Mouse (Mus musculus) lung, postnatal 0 days (tissue): ENCODE measurements around the gene Lbx1. TPM values are rescaled to one million over a fixed set of nuclear protein-coding genes. Genes with fewer than 3 reads are reported as not detected.

Experiments used
- ATAC-seq: fragments of 200-750 bp; cut with Nextera tagmentation; 2 replicates; pipeline ENCODE4 v1.8.0; 2017; ENCODE audit warnings: moderate library complexity
- DNase-seq: peaks from one replicate; pipeline ENCODE4 v3.0.0-alpha.2; 2016; ENCODE audit warnings: low spot score
- H3K27ac ChIP-seq: fragments of 300-500 bp; sonication (generic); 2 replicates; pipeline ENCODE4 v1.5.1; 2014; ENCODE audit warnings: antibody characterized with exemption, mild to moderate bottlenecking, low read length, mixed read lengths
- H3K27me3 ChIP-seq: fragments of 300-500 bp; sonication (generic); replicated peaks from 2 replicates; pipeline ENCODE4 v1.6.1; 2014; ENCODE audit warnings: low read length, mixed read lengths; ENCODE audit not compliant: insufficient read depth
- H3K36me3 ChIP-seq: fragments of 300-500 bp; sonication (generic); 2 replicates; pipeline ENCODE4 v1.6.1; 2014; ENCODE audit warnings: low read length, mixed read lengths; ENCODE audit not compliant: insufficient read depth
- H3K4me1 ChIP-seq: fragments of 300-500 bp; sonication (generic); 2 replicates; pipeline ENCODE4 v1.6.1; 2014; ENCODE audit warnings: antibody characterized with exemption, low read depth, low read length, mixed read lengths; ENCODE audit not compliant: insufficient read depth
- H3K4me2 ChIP-seq: fragments of 300-500 bp; sonication (generic); replicated peaks from 2 replicates; pipeline ENCODE4 v1.6.1; 2014; ENCODE audit warnings: low read depth, mild to moderate bottlenecking, low read length, moderate library complexity, mixed read lengths
- H3K4me3 ChIP-seq: fragments of 300-500 bp; sonication (generic); 2 replicates; pipeline ENCODE4 v1.5.1; 2014; ENCODE audit warnings: low read depth, low read length
- H3K9ac ChIP-seq: fragments of 300-500 bp; sonication (generic); replicated peaks from 2 replicates; pipeline ENCODE4 v1.6.1; 2014; ENCODE audit warnings: low read depth, mild to moderate bottlenecking
- H3K9me3 ChIP-seq: fragments of 300-500 bp; sonication (generic); 2 replicates; pipeline ENCODE4 v1.6.1; 2016; ENCODE audit warnings: low read length, mixed read lengths
- CTCF ChIP-seq: IDR thresholded peaks from 2 replicates; pipeline ENCODE4 v1.5.1; 2016; ENCODE audit warnings: antibody characterized with exemption, mild to moderate bottlenecking
- EP300 ChIP-seq: IDR thresholded peaks from 2 replicates; pipeline ENCODE4 v1.6.1; 2016; ENCODE audit warnings: antibody characterized with exemption, mild to moderate bottlenecking, control low read depth
- WGBS: fragments of 180-500 bp; shearing (Covaris S2); extraction: QIAGEN DNeasy Blood & Tissue Kit; methylation state at CpG from one replicate; pipeline ENCODE4 v1.1.7; 2014; 5-methylcytosine and 5-hydroxymethylcytosine counted together
- polyA plus RNA-seq: library from polyadenylated mRNA; unstranded; fragments of >200 nt; fragmentation: Nextera tagmentation; extraction: Ambion mirVana; gene quantifications from 2 replicates; pipeline ENCODE4 v1.2.1, GENCODE M21; 2015

Lbx1 gene
- polyA plus RNA-seq, 1 experiment from 2014 or later = not detected

- 11% methylated on average over 16 of the region's 17 CpGs for WGBS
Measured at GRCm38 (mm10) chr19:45222141-45222782, 13.3 kb downstream of the Lbx1 start.

GRCm38 (mm10) chr19:45221458-45221783, 14.2 kb downstream of the Lbx1 start:
- WGBS = under 1% methylated on average over 9 of the region's 9 CpGs
- 0 out of 2 replicates have a peak, but pooled peaks cover 6% of the 10 kb centered on the region for H3K4me1 ChIP-seq
- H3K27me3 ChIP-seq = peaks cover 50% of the 10 kb centered on the region
- H3K4me3 ChIP-seq = no peak overlapping the region
- no peak overlapping the region for H3K9ac ChIP-seq
- H3K4me2 ChIP-seq = peak overlapping the region; percentile 33; the same call in 1 of the 2 replicates
- H3K36me3 ChIP-seq = no peaks in the 10 kb centered on the region
- no peak for DNase-seq
- no peak overlapping the region for H3K27ac ChIP-seq
- no peak for ATAC-seq
- TF ChIP-seq EP300 (no peak), CTCF (no peak)
- no peaks in the 10 kb centered on the region for H3K9me3 ChIP-seq

More at GRCm38 (mm10) chr19:45222141-45222782, 13.3 kb downstream of the Lbx1 start:
- Histone ChIP-seq H3K4me3 (no peak overlapping the region), H3K9ac (no peak overlapping the region), H3K4me2 (no peak overlapping the region), H3K27ac (no peak overlapping the region), H3K9me3 (no peaks in the 10 kb centered on the region), H3K36me3 (no peaks in the 10 kb centered on the region), H3K4me1 (0 out of 2 replicates have a peak, but pooled peaks cover 6% of the 10 kb centered on the region), H3K27me3 (peaks cover 58% of the 10 kb centered on the region)
- TF ChIP-seq CTCF = no peak
- TF ChIP-seq EP300 = no peak
- DNase-seq (no peak), ATAC-seq (no peak)

DNA sequence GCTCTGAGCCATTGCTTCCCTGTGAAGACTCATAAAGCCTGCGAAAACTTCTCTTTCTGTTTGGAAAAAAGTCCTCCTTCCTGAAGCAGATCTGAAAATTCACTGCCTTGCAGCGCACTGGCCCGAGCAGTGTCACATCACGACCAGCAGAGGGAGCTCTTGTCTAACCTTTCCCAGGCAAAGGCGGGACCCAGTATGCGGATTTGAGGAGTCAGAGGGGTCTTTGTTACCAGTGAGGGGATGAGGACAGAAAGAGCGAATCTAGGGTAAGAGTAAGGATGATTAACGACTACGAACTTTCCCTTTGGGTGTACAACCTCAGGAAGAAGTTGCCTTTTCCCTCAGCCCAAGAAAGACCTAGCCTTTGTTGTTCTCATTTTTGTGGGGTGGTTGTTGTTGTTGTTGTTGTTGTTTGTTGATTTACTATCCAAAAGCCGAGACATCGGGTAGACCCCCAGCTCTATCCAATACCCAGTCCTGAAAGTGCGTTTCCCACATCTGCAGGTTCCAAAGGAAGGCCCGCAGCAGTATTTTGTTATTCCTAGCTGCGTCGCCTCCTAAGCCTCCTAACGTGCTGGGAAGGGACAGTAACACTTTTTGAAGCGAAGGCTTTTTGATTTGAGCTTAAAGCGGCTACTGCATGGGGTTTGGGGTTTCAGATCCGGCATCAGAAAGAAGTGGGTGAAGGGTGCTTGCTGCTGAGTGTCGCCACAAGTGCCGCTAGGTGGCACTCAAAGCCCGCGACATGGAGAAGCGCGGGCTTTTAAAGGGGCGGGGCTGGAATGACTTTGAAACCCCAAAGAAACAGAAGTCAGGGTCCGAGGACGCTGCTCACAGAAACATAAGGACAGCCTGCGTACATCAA, 14.8 kb downstream of the Lbx1 start:
- Histone ChIP-seq H3K4me3 (peak overlapping the region; percentile 14; the same call in 1 of the 2 replicates), H3K4me2 (peak overlapping the region; percentile 33; the same call in 1 of the 2 replicates), H3K36me3 (no peaks in the 10 kb centered on the region), H3K4me1 (0 out of 2 replicates have a peak, but pooled peaks cover 6% of the 10 kb centered on the region), H3K9me3 (no peaks in the 10 kb centered on the region), H3K27ac (no peak overlapping the region), H3K9ac (no peak overlapping the region), H3K27me3 (peaks cover 46% of the 10 kb centered on the region)
- TF ChIP-seq CTCF (peak; percentile 97), EP300 (no peak)
- under 1% methylated on average over 29 of the region's 29 CpGs for WGBS
- peak; percentile 74 for ATAC-seq
- DNase-seq = peak; percentile 86

DNA sequence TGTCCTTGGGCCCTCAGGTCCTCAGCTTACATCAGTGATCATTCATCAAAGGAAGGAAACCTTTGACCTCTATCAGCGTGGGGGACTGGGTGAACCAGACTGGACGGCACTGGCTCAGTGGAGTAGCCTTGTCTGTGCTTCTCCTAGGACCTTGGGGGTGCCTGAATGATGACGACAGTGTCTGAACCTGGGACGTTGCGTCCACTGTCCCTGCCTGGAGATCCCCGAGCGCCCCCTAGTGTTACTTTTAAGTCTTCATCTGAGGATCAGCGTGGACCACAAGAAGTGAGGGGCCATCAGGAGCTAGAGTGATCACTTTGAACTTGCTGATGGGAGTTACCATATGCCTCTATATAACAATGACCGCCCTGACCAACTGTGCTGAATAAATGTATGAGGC, 19.4 kb downstream of the Lbx1 start:
- Histone ChIP-seq H3K27me3 (peaks cover under 1% of the 10 kb centered on the region; the same call in 1 of the 2 replicates), H3K9me3 (no peaks in the 10 kb centered on the region), H3K36me3 (no peaks in the 10 kb centered on the region), H3K4me3 (no peak overlapping the region), H3K9ac (no peak overlapping the region), H3K4me2 (no peak overlapping the region), H3K27ac (no peak overlapping the region), H3K4me1 (no peaks in the 10 kb centered on the region)
- peak; percentile 57; the same call in 1 of the 2 replicates for ATAC-seq
- WGBS = 4% methylated on average over 9 of the region's 9 CpGs
- TF ChIP-seq CTCF = peak; percentile 82
- TF ChIP-seq EP300 = no peak
- DNase-seq = peak; percentile 71

- Histone ChIP-seq H3K4me1 (no peaks in the 10 kb centered on the region), H3K4me3 (no peak overlapping the region), H3K9me3 (no peaks in the 10 kb centered on the region), H3K27me3 (no peaks in the 10 kb centered on the region), H3K9ac (no peak overlapping the region), H3K4me2 (no peak overlapping the region), H3K27ac (no peak overlapping the region), H3K36me3 (no peaks in the 10 kb centered on the region)
- WGBS = 59% methylated on average over 4 of the region's 4 CpGs
- DNase-seq = no peak
- ATAC-seq = no peak
- TF ChIP-seq CTCF (no peak), EP300 (no peak)
Measured at GRCm38 (mm10) chr19:45215431-45215830, 20.2 kb downstream of the Lbx1 start.

DNA sequence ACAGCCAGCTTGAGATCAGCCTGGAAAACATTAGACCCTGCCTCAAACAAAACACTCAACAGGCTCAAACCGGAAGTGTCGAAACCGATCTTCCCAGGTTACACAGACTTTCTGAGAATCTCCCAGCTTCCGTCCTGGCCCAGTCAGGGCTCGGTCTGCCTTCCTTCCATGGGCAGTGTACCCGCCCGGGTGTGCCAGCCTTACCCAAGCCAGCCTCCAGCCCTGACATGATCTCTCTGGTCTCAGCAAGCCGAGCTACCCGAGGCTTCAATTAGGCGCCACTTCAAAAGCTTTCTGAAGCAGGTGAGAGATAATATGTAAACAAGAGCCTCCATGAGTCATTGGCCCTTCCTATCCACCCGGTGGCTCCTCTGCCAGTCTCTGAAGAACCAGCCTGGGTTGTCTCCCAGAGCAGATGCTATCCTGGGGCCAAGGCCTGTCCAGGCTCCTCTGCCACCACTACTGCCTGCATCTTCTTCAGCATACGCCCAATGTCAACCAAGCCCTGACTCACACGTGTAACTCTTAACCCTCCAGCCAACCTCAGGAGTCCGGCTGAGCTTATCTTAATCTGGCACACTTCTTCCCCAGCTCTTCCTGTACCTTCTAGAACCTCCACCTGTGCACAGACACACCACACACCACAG, 25.7 kb downstream of the Lbx1 start:
- Histone ChIP-seq H3K27me3 (0 out of 2 replicates have a peak, but pooled peaks cover 4% of the 10 kb centered on the region), H3K9ac (no peak overlapping the region), H3K9me3 (no peaks in the 10 kb centered on the region), H3K27ac (no peak overlapping the region), H3K4me1 (no peaks in the 10 kb centered on the region), H3K36me3 (no peaks in the 10 kb centered on the region), H3K4me2 (no peak overlapping the region), H3K4me3 (no peak overlapping the region)
- DNase-seq = no peak
- 54% methylated on average over 14 of the region's 14 CpGs for WGBS
- TF ChIP-seq EP300 = no peak
- no peak for ATAC-seq
